Mouse (Mus musculus): ENCODE data around the gene Rpgr.

GRCm38 (mm10) chrX:10117065-10117719, 99.5 kb downstream of the Rpgr start, which contains the start of gene Srpx:
- TF ChIP-seq CTCF (IDR thresholded peaks at IDR 0.05; ENCODE audit: low read depth, low read length) (no peak), POLR2A (IDR thresholded peaks at IDR 0.05; ENCODE audit: extremely low read depth, insufficient read depth, low read length) (no peak)
